Mouse (Mus musculus): ENCODE data around the gene Adprh. TPM values are rescaled to one million over a fixed set of nuclear protein-coding genes. Genes with fewer than 3 reads are reported as not detected.
"Not testable (repeated sequence)": the region's sequence is repeated elsewhere in the genome, so short reads cannot be mapped to it uniquely, and the experiment has no call there.

Adprh gene
- 41.2 and 42.2 TPM in 2 replicates for total RNA-seq (2021)
- long read RNA-seq, experiment 1, transcript Adprh-201 (4 exons, 2,966 nt) = major isoform, 119 of 133 reads
- long read RNA-seq, experiment 1, partial matches to known transcripts = 12 of 133 reads
- long read RNA-seq, experiment 1, other reads (novel, unspliced or antisense) = 2 of 133 reads
- long read RNA-seq, experiment 2, transcript Adprh-201 (4 exons, 2,966 nt) = major isoform, 72 of 80 reads
- long read RNA-seq, experiment 2, partial matches to known transcripts = 2 of 80 reads
- long read RNA-seq, experiment 2, other reads (novel, unspliced or antisense) = 6 of 80 reads

DNA sequence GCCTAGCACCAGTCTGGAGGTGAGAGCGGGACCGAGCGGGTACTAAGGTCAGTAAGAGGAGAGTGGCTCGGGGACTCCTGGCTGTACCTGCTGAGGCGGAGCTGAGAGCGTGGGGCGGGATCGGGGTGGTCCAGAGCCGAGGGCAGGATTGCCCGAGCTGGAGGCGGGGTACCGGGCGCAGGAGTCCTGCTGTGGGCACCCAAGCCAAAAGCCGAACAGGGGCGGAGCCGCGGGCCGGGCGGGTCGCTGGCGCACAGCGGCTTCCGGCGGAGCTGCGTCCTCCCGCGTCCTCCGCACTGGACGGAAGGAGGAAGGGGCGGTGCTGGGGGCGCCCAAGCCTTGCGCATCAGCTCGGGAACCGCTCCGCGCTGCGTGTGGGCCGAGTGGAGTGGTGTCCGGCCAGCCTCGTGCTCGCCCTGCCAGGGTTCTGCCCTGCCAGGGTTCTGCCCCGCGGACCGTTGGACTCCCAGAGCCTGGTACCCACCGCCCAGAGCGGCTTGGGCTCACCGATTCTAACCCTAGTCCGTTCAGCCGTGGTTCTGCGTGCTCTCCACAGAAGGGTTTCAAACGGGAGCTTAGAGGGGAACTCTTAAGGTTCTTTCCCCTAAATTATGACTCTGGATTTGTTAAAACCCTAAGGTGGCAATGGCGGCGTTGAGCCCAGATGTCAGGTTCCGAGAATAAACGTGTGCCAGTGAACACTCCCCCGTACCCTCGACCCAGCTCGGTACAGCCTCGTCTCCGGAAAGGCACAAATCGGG, at the start of gene Adprh:
TSS of gene Adprh (minus strand) at position 262 of the 761 bp plus-strand sequence.
- DNase-seq = peak; percentile 98

DNA sequence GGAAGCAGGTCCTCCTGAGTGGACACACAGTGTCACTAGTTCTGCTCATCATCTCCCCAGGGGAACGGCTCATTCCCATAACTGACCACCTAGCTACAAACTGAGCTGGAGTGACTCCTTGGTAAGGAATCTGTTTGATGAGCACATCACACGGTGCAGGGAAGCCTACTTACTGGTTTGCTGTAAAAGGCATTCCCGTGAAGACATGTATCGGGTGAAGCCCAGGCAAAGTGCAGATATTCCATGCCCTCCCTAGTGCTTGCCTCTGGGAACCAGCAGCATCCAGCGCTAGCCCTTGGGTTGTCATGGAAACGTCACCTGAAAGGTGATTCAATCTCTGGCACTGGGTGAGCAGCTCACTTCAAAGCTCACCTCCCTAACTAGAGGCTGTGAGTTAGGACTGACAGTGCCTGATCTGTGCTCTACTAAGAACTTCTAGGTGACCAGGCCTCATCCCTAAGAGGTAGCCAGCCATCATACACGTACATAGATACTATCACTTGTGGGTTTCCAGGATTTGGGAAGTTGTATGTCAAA, 44.2 kb upstream of the Adprh start:
- no peak for DNase-seq

DNA sequence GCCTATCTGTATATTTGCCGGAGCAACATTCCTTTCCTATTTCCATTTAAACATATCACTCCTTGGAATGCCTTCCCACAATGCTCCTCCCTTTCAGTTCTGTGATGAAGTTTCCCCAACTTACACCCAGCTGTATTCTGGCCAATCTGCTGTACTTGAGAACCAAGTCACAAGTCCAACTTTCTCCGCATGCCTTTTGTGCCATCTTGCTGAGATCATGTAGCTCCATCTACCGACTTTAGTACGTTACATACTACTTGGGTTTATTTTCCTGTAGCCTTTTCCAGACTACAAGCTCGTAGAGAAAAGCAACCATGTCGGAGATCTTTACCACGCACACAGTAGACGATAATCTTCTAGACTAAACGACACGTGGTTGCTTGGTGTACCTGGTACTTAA, 41.4 kb upstream of the Adprh start:
- no peak for DNase-seq

DNA sequence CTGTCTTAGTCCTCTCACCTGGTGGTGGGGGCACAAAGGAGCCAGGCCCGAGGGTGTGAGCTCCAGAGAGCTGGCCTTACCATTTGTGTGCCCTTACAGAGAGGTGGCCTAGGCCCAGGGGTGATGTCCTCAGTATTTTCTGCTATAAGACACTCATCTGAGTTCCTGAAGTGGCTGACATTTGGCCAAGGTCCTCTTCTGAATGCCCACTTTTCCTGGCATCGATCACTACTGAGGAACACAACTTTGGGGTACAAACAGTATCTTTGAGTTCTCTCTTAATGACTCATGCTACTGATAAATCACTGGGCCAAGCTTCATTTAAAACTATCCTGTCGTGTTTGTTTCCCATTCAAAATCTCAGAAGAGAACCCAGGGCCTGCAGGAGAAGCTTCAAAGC, 40.0 kb upstream of the Adprh start:
- no peak for DNase-seq

DNA sequence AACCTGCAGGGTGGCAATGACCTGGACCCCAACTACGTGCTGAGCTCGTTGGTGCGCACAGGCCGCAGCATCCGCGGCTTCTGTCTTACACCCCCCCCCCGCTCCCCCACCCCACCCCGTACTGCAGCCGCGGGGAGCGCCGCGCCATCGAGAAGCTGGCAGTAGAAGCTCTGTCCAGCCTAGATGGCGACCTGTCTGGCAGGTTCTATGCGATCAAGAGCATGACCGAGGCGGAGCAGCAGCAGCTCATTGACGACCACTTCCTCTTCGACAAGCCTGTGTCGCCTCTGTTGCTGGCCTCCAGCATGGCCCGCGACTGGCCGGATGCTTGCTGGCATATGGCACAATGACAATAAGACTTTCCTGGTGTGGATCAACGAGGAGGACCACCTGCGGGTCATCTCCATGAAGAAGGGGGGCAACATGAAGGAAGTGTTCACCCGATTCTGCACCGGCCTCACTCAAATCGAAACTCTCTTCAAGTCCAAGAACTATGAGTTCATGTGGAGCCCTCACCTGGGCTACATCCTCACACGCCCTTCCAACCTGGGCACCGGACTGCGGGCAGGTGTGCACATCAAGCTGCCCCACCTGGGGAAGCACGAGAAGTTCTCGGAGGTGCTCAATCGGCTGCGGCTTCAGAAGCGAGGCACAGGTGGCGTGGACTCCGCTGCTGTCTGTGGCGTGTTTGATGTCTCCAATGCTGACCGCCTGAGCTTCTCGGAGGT, 31.2 kb upstream of the Adprh start:
- peak; percentile 19 for DNase-seq

DNA sequence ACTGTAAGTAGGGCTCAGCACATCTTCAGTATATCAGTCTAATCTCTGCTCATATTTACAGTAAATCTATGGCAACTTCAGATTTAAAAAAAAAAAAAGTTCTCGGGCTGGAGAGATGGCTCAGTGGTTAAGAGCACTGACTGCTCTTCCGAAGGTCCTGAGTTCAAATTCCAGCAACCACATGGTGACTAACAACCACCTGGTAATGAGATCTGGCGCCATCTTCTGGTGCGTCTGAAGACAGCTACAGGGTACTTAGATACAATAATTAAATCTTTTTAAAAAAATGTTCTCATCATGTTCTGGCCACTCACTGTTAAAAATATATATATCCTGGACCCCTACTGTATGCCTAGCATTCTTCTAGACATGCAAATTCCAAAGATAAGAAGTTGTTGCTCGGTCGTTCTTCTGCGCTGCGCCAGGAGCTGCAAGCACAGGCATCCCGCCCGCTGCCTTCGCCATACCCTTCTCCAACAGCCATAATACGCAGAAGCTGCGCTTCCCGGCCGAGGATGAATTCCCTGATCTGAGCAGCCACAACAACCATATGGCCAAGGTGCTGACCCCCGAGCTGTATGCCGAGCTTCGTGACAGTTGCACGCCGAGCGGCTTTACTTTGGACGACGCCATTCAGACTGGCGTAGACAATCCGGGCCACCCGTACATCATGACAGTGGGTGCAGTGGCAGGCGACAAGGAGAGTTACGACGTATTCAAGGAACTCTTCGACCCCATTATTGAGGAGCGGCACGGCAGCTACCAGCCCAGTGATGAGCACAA, 30.5 kb upstream of the Adprh start:
- peak; percentile 71 for DNase-seq

DNA sequence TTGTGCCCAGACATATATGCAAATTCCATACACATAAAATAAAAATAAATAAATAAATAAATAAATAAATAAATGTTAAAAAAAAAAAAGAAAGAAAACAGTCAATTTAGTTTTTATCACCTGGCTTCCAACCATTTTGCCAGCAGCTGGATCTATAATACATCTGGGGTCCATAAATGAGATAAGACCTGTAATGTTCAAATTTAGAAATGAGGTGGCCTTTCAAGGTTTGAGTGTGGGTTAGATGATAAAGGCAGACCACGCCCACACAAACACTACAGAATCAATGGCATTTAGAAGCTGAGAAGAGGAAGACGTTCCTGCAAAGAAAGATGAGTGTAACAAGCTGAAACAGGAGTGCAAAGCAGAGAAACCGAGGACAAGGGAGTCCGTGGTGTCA, 28.8 kb upstream of the Adprh start:
- DNase-seq = no peak

DNA sequence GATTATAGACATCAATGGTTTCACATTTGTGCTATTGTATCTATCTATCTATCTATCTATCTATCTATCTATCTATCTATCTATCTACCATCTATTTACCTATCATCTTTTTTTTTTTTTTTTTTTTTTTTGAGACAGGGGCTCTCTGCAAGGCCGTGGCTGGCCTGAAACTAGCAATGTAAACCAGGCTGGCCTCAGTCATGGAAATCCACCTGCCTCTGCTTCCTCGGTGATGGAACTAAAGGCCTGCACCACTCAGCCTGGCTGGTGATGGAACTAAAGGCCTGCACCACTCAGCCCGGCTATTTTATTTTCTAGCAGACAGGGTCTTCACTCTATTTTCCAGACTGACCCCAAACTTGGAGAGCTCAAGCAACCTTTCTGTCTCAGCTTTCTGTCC, 25.8 kb upstream of the Adprh start:
- no peak for DNase-seq

DNA sequence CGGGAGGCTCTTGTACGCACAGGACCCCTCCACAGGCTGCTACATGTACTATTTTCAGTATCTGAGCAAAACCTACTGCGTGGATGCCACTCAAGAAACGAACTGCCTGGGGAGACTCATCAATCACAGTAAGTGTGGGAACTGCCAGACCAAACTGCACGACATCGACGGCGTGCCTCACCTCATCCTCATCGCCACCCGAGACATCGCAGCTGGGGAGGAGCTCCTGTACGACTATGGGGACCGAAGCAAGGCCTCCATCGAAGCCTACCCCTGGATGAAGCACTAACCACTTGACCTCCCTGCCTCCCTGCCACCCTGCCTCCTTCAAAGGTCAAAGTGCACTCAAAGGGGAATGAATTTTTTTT, 24.7 kb upstream of the Adprh start:
- not testable (repeated sequence) for DNase-seq

DNA sequence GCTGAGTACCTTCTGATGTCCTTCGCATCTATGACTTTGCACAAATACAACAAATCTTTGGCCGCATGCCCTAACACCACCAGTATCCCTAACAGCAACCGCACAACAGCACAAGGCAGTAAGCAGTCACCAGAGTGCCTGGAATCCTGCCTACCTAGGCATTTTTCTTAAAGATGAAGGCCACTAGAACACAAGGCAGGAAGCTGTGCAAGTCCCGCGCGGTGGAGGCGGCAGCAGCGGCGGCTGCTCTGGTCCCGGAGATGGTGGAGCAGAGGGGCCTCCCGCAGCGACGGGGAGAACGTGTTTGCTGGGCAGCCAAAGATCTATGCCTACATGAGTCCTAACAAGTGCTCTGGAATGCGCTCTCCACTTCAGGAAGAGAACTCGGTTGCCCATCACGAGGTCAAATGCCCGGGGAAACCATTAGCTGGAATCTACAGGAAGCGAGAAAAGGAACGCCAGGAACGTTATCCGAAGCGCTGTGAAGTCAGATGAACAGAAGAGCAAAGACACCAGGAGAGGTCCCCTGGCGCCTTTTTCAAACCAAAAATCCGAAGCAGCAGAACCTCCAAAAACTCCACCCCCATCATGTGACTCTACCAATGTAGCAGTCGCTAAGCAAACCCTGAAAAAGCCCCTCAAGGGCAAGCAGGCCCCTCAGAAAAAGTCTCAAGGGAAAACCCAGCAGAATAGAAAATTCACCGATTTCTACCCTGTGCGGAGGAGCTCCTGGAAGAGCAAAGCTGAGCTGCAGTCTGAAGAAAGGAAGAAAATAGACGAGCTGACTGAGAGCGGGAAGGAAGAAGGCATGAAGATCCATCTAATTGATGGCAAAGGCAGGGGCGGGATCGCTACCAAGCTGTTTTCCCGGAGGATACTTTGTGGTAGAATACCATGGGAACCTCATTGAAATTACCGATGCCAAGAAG, 24.1 kb upstream of the Adprh start:
- peak; percentile 62 for DNase-seq

DNA sequence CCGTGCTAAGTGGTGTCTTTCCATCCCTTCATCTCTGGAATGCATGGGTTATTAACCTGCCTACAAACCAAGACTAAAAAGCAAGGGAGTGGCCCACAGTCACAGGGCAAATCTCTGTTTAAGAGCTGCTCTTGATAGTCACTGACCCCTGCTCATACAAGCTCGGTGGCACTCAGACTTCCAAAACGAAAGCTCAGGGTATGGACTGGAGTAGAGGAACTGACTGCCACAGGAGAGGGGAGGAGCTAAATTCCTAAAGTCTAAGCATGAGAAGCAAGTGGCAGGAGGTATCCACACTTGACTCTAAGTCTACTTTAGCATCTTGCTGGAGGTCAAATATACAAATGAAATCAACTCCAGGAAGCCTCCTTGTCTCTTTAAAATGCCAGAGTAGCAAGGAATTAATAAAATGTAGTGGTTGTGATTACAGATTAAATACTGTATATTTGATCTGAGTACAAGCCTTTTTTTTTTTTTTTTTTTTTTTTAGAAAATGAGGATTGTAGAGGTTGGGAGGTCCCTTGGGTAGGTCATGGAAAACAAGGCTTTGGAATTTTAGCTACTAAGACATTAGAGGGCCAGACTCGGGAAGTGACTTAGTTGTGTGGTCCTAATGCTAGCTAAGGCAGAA, 23.3 kb upstream of the Adprh start:
- no peak for DNase-seq

DNA sequence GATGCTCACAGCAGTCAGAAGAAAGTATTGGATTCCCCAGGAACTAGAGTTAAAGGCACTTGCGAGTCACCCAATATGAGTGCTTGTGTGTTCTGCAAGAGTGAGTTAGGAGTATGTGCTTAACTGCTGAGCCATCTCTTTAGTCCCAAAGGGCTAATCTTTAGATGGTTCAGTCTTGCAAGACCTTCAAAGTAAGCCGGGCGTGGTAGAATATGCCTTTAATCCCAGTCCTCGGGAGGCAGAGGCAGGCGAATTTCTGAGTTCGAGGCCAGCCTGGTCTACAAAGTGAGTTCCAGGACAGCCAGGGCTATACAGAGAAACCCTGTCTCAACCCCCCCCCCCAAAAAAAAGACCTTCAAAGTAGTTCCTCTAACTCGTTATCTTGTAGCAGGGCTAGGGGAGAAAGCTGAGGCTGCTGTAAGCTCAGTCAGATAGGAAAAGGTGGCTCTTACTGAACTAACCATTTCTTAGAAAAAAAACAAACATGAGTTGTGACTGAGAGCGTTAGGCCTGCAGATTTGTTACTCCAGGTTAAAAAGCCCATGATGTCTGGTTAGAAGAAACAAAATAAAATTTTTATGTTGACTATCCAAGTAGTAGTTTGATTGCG, 22.3 kb upstream of the Adprh start:
- DNase-seq = no peak

DNA sequence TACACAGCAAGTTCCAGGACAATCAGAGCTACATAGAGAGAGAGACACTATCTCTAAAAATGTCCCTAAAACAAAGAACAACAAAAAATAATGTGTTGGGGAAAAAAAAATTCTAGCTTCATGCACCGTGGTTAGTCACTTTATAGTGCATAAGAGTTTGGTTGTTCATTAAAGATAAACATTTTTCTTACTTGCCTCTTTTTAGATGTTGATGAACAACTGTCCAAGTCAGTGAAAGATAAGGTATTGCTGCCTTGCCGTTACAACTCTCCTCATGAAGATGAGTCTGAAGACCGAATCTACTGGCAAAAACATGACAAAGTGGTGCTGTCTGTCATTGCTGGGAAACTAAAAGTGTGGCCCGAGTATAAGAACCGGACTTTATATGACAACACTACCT, 21.2 kb upstream of the Adprh start:
- no peak for DNase-seq

DNA sequence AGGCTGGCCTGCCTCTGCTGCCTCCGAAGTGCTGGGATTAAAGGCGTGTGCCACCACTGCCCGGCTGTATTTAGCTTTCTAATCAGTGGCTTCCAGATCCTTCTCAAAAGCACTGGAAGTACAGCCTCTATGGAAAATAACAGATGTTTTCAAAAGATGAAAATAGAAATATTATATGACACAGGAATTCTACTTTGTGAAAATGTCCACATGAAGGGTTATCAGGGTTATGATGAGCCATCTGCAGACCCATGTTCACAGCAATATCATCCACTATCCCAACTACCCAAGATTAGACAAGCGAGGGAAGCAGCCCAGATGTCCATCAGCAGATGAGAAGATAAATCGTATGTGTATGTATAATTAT, 20.0 kb upstream of the Adprh start:
- DNase-seq = no peak

DNA sequence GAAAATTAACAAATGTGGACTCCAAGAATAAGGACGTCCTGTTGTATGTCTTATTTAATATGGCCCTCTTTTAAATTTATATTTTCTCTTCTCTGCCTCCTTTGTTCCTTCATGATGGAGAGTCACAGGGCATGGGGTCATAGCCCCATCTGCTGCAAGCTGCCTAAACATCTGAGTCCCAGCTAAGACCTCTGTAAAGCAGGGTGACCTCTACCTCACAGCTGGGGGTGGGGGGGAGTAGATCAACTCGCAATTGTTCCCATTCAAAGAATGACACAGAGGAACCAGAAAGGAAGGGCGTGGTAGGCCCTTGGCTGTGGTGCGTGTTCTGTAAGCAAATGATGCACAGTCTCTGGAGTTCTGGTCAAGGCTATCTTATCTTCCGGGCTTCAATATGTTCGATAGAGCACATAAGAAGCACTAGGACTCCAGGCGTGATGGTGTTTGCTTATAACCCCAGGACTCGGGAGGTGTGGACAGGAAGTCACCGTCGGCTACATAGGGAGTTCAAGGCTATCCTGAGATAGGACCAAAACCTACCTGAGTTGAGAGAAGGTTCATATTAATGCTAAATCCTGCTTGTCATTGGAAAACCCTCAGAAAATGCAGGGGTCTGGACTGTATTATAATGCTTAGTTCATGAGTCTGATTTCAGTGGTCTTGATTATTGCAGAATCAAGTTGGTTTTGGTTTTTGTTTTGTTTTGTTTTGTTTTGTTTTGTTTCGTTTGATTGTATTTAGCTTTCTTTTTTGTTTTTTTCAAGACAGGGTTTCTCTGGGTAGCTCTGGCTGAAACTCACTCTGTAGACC, 19.4 kb upstream of the Adprh start:
- DNase-seq = no peak

DNA sequence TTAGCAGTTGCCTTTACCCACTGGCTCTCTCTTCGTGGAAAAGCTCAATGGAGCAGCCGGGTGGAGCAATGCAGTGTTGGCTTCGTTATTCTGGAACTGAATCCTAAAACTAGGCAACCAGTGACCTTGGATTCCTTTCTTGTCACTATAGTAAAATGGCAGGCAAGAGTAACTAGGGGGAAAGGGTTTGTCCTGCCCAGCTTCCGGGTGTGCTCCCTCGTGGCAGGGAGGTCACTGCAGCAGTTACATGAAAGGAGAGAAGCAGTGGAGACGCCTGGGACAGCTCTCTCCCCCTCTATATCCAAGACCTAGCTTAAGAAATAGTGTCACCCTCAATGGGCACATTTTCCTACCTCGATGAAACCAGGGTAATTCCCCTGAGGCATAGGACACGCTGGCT, 16.9 kb upstream of the Adprh start:
- DNase-seq = no peak

DNA sequence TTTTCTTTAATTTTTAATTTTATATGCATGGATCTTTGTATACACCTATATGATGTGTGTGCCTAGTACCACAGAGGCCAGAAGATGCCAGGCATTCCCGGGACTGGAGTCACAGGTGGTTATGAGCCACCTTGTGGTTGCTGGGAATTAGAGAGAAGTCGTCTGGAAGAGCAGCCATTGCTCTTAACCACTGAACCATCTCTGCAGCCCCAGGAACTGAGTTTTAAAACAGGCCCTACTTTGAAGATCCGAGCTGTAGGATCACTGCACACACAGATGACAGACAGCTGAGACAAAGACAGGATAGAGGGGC, 16.2 kb upstream of the Adprh start:
- DNase-seq = no peak

DNA sequence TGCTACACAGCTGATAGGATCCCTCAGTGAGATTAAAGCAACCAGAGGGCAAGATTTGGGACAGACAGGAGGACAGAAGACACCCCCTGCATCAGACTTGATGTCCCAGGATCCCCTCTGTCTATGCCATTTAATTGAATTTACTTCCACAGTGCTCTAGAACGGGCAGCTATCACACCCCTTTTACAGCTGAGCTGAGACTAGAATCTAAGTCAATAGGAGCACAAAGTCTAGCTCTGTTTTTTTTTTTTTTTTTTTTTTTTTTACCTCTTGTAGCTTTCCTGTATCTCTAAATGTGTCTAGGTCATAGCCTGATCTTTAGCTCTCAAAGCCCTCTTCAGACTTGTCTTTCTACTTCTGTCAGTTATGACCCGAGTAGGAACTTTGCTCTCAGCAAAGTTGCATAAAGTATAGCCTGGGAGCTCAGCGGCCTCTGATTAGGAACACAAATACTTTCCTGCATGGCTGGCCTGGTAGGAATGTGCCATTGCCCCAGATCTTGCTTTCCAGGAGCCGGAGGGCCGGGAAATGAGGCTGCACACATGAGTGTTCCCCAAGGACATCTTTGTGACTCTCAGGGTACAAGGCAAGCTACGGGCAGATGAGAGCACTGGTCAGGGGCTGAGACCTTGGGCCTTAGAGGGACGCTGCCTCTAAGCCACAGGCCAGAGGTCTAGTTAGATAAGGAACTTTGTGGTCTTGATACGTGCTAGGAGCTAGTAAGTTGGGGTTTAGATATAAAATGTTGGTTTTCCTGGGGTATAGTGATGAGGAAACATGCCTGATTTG, 15.6 kb upstream of the Adprh start:
- peak; percentile 63 for DNase-seq

Data from adrenal gland, postnatal 14 days (tissue).